Mouse (Mus musculus): ENCODE data around the gene Slc39a11. TPM values are rescaled to one million over a fixed set of nuclear protein-coding genes. Genes with fewer than 3 reads are reported as not detected.

Slc39a11 gene
- total RNA-seq, 4 experiments from 2014 or later: 2.1 to 2.6 (median 2.2) TPM

DNA sequence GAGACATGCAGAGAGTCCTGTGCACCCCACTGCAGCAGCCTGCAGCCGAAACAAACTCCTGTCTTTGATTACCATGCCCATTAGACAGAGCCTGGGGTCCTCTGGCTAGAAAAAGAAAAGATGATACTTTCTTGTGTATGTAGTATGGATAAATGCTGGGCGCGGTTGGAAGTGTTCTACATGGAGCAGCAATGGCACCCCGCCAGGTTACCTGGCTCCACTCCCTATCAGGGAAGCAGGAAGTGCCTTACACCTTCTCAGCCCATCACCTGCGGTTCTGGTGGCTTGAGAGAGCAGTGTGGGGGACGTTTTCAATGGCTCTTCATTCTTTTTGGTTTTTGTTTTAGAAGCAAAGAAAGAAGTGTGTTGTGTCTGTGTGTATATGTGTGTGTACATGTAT lies 391.9 kb downstream of the Slc39a11 start:
- no peak for DNase-seq (ENCODE audit: low spot score in 2 of 2)

DNA sequence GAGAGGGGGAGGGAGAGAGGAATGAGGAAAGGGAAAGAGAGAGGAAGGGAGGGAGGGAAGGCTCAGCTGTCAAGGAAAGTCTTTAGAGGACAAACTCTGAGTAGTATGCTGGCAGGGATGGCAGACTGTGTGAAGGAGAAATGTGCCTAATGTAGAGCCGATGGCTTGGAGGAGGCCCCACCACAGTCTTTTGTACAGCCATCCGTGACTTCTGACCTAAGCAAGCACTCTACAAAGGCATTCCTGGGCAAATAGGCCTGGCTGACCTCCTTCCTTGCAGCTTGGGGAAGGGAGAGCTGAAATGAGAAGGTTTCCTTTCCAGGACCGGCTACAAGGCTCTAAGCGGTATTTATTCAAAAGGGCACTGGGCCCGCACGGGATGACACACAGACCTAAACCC lies 395.2 kb downstream of the Slc39a11 start:
- no peak for DNase-seq (ENCODE audit: low spot score in 2 of 2)

DNA sequence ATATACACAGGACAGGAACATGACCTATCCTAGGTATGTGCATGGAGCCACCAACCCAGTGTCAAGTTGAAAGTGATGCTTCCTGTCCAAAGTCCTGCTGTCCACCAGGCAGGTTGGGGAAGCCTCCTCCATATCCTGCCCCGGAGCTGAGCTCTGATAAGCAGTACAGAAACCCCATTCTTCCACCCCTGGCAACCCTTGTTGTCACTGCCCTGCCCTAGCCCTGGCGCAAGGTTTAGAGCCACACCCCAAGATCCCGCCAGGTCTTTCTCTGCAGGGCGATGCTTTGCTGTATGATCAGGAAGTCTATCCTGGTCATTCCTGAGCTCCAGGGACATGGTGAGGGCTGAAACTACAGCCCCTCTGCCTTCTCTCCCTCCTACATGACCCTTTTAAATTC lies 396.7 kb downstream of the Slc39a11 start:
- no peak for DNase-seq (ENCODE audit: low spot score in 2 of 2)

DNA sequence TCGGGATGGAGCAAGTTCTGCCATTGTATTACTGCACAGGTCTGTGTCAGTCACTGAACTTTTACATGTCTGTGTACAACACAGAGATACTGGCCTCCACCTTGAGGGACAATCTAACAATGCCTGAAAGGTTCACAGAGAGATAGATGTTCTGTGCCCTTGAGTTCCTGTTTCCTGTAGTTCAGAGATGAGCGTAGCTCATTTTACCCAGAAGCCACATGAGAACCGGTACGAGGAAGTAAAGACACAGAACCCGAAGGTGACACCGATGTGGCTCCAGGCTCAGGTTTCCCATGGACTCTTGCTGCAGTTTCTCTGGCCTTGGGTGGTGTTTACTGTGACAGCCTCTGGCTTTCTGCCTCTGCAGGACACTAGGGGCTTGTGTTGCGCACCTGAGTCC lies 398.7 kb downstream of the Slc39a11 start:
- DNase-seq (ENCODE audit: low spot score in 2 of 2): no peak

DNA sequence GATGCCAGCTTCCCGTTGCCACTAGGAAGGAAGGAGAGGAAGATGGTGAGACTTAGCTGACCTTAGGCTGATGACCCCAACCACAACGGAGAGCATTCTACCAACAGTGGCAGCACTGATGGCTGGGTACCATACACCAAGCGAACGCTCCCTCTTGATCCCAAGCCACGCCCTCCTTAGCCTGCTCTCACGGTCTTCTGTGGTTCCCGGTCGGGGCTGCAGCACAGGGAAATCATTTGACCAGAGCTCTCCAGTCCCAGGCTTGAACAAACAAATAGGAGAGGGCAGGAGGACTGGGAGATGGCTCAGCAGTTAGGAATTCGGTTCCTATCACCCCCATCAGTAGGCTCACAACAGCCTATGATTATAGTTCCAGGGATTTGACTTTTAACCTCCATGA lies 403.4 kb downstream of the Slc39a11 start:
- no peak for DNase-seq (ENCODE audit: low spot score in 2 of 2)

DNA sequence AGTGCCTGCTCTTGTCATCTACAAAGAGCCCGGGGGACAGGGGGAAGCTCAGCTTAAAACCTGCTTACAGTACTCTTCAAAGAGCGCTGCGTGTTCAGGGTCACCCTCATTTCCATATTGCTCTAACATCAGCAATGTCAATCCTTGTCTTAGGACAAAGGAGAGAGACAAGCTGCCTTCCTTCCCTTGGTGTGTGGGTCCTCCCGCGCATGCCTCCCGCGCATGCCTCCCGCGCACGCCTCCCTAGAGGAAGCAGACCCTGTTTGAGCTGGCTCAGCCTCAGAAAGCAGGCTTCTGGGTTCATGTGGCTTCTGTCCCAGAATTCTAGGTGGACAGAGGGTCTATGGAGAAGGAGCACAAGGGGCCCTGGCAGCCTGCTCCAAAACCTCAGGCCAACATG lies 404.2 kb downstream of the Slc39a11 start:
- DNase-seq (ENCODE audit: low spot score in 2 of 2): no peak

DNA sequence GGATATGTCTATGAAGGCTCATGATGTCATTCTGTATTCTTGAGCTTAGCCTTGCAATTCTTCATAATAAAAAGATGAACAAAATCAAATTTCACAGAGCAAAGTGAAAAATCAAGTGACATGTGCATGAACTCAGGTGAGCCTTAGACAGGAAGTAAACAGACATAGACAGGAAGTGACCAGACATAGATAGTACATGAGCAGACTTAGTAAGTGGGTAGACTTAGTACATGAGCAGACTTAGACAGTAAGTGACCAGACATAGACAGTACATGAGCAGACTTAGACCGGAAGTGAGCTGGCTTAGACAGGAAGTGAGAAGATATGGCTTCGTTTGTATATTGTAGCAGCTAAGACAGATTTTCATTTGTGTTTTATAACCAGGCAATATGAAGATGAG lies 415.4 kb downstream of the Slc39a11 start:
- no peak for DNase-seq (ENCODE audit: low spot score in 2 of 2)

DNA sequence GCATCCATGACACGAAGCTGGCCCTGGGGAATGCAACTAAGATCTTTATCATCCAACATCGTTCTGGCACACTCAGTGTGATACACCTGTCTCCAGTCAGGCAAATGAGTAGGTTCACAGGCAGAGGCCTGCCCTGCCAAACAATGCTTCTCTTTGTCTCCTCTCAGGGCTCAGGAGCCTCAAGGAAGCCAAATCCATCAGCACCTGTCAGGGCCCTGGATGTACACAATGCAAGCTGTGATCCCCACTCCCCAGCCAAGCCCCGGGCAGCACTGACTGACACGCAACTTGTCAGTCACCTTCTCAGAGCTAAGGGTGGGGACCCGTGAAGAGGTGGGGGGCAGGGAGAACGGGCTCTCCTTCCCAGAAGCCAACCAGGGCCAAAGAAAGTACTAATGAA lies 417.8 kb downstream of the Slc39a11 start:
- DNase-seq (ENCODE audit: low spot score in 2 of 2): no peak

DNA sequence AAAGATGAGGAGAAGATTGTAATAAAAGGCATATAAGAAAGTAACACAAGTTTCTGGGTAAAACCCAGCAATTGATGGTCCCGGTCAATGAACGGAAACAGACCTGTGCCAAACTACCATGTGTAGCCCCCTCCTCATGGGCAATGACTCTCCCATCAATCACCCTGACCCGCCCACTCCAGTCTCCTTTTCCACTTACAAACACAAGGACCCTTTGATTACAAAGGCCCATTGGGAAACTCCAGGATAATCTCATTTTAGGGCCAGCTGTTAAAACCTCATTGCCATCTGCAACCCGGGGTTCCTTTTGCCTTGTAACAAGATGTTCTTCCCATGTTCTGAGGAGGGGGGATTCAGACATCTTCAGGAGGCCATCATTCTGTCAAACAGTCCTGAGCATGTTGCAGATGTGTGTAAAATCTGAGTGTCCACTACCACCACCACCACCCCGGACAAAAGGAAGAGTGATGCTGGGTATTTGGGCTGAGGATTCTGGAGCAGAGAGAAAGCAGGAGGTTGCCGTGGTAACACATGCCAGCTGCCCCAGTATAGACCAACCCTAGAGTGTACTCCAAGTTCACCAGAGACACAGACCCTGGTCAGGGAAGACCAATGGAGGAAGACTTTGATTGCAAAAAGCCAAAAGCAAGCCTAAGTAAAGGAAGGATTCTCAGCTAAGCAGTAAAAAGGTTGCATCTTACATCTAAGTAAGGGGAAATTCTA lies 419.3 kb downstream of the Slc39a11 start:
- DNase-seq (ENCODE audit: low spot score in 2 of 2): no peak

DNA sequence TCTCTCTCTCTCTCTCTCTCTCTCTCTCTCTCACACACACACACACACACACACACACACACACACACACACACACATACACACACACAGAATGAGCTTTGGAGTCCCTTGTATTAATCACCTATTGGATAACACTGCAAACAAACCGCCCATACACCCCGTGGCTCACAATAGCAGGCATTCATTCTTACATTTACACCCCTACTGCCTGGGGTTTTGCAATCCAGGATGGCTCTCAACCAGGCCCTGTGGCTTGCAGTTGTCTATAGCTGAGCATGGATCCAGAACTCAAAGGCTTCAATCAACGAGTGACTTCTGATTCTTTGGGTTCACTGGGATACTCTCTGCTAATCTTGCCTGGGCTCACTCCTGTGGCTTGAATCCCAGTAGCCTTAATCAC lies 424.1 kb downstream of the Slc39a11 start:
- no peak for DNase-seq (ENCODE audit: low spot score in 2 of 2)

DNA sequence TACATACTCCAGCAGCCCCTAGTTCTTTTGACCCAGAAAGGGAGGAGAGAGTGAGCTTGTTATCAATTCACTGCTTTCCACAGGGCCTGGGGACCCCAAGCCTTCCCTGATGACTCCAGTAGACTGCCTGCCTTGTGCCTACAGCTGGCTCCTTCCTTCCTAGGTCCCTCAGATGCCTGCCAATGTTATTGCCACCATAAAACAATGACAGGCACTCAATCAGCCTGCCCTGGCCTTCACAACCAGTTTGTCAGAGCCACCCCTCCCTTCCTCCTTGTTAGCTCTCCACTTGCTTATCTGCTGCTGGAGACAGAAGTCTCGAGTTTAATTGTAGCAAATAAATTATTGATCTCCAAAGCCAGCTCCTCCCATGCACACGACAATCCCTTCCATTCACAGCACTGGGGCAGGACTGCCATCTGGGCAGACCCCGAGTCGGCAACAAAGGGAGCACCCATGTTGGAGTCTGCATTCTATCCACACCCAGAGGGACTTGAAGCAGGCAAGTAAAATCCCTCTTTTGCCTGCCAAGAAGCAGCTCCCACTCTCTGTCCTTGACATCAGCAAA lies 426.0 kb downstream of the Slc39a11 start:
- DNase-seq (ENCODE audit: low spot score in 2 of 2): no peak

DNA sequence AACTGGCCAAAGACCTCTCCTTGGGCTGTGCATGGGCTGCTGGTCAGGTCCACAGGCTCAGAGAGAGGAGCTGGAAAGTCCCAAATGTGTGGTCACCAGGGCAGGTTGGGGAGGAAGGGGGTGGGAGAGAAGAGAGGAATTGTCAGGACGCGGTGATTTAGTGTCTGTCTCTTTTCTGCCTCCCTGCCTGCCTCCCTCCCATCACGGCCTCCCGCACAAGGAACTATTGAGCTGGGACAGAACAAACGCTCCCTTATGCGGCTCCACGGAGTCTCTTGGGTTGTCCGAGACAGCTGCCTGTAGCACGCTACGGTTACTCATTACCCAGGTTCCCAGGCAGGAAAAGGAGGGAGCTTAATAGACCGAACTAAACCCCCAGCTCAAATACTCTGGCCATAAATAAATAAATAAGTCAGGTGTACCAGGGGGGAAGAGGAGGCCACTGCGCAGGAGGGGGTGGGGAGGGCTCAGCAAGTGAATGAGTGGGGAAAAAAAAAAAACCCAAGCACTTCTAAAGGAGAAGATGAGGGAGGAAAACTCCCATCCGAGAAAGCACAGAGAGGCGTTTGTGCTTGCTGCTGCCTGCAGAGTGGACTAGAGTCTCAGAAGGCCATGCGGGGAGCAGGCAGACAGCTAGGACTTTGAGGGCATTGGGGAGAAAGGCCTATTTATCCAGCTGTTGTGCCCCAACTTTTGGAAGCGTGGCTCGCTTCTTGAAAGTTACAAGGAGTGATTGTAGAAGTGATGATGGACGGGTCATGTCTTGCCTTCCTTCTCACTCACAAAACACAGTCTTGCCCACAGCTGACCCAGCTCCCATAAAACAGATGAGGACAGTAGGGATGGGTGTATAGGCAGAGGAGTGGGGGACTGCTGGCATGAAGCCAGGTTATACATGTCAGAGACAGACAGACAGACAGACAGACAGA lies 428.3 kb downstream of the Slc39a11 start:
- DNase-seq (ENCODE audit: low spot score in 2 of 2): no peak

DNA sequence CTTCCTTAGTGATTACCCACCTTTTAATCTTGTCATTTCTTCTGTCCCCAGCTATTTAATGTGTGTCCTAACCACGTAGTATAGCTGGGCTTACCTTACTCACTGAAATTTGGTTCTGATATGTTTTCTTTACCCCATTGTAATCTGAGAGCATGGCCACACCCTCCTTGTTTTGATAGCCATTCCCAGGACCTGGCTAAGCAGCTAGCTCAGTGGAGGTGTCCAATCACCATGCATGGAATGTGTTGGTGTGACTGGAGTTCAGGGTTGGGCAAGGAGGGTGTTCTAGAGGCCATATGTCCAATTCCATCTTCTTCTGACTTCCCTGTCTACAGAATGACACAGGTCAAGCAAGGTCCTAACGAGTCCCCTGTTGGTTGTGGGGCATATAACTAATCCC lies 429.2 kb downstream of the Slc39a11 start:
- no peak for DNase-seq (ENCODE audit: low spot score in 2 of 2)

DNA sequence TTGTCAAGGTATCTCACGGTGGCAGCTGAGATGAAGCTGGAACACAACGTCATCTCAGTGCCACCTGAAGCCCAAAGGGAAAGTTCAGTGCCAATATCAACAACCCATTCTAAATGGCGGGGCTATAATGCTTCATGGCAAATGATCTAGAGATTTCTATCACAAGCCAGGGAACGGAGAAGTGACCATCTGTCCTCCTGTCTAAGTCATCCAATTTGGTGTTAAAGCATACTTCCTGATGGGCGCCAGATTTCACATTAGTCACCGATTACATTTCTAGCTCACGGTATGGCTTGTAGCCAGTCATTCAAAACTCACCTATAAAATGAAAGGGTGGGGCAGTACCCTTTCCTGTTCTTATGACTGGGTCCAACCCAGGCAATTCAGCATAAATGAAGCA lies 435.1 kb downstream of the Slc39a11 start:
- DNase-seq (ENCODE audit: low spot score in 2 of 2): no peak

DNA sequence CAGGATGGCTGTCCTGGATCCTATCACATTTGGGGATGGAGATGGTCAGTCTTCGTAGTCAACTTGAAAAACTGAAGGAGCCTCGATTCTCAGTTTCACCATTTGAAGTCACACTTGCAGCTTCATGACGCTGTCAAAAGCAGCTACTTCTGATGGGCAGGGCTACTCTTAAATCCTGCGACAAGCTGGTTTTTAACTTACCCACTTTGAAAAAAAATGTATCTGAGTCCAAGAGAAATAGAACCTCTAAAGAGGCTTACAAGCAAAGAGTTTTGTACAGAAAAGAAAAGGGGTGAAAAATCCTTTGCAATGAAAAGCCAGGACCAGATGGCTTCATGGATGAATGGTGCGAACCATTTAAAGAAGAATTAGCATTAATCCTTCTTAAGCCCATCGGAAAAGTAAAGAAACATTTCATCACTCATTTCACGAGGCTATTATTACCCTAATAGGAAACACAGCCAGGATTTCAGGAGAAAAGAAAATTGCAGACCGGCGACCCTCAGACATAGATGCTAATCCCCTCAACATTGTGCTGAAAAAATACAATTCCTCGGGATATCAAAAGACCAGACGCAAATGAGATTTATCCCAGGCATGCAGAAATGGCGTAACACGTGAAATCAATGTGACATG lies 437.4 kb downstream of the Slc39a11 start:
- no peak for DNase-seq (ENCODE audit: low spot score in 2 of 2)

DNA sequence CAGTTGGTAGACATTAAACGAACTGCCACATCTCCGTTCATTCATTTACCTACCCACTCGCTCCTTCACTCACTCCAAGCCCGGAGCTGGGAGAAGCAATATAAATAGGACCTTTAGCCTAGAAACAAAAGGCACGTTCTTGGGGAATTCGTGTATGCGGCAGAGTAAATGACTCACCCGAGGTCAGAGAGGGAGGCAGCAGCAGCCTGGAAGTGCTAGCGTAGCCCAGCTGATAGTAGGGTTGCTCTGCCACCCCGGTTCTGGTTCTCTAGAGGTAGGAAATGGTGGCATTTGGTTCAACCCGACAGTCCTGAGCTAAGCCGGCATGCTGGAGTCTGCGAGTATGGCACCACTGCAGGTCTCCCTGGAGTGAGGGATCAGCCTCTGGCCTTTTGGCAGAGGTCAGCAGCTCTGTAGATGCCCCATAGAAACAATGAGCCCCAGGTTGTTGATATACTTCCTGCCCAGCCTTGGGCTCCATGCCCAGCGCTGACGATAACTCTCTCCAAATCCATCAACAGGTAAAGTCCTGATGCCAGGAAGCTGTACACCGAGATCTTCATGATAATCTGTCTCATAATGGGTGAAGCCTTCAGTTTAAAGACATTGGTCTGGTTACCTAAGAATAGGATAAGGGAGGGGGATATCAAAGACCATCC lies 440.5 kb downstream of the Slc39a11 start:
- no peak for DNase-seq (ENCODE audit: low spot score in 2 of 2)

DNA sequence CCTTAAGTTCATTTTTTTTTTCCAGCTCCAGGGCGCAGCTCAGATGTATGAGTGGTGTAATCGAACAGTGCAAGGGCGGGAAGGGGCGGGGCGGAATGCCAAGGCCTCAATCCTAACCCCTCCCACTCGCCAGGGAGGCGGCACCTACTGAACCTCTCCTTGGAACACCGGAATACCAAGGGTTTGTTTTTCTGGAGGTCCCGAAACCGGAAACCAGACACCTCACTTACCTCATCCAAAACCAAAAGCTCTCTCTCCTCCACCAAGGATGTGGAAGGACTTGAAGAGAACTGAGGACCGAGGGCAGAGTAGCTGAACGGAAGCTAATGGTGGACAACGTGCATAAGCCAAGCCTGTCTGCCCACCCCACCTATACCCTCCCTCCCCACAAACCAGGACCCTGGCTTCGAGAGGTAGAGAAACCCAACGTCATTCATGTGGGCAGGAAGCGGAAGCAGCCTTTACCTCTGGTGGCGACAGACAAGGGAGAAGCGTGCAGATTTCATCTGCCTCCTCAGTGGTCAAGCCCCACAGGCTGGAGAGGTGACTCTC lies 441.3 kb downstream of the Slc39a11 start:
- DNase-seq (ENCODE audit: low spot score in 2 of 2): no peak

DNA sequence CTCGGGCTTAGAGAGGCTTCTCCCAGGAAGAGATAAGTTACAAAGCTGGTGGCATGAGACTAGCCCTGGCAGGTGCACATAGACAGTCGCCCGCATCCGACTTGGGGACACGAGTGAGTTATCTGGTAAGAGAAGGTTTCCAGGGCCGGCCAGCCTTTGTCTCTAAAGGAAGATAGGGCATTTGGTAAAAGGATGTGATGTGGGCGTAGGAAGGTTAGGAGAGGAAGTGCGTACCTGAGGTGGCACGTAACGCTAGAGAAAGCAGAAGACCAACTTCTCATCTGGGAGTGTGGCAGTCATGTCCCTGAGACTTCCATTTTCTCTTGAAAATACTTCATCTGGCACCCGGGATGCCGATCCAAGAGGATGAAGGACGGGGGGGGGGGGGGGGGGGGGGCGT lies 441.9 kb downstream of the Slc39a11 start:
- no peak for DNase-seq (ENCODE audit: low spot score in 2 of 2)

DNA sequence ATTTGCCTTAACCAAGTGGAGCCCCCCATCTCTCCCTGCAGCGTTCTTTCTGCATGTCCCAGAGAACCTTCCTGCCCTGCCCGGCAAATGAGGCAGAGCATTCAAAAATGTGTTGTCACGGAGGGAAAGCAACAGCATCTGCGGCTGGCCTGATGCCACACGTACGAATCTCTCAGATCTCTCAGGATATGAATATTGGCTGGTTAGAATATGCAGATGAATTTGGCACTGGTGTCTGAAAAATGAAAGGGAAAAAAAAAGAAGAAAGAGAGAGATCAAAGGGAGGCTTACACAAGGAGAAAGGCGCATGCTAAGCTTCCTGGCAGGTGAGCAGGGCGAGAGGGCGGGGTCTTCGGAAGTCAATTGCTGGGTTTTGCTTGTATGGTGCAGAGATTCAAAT lies 443.8 kb downstream of the Slc39a11 start:
- DNase-seq (ENCODE audit: low spot score in 2 of 2): no peak

DNA sequence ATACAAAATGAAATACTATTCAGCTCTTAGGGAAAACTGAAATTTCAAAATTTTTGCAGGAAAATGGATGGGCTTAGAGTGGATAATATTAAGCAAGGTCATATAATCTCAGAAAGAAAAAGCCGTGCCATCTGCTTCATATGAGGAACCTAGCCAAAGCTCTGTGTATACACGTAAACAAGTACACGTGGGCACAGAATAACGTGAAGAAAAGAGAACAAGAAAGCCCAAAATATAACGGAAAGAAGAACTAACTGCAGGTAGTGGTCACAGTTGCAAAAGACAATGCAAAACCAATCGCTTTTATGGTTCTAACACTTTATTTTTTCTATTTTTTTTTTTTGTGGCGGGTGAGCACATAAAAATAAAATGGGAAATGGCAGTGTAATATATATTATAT lies 446.9 kb downstream of the Slc39a11 start:
- no peak for DNase-seq (ENCODE audit: low spot score in 2 of 2)

DNA sequence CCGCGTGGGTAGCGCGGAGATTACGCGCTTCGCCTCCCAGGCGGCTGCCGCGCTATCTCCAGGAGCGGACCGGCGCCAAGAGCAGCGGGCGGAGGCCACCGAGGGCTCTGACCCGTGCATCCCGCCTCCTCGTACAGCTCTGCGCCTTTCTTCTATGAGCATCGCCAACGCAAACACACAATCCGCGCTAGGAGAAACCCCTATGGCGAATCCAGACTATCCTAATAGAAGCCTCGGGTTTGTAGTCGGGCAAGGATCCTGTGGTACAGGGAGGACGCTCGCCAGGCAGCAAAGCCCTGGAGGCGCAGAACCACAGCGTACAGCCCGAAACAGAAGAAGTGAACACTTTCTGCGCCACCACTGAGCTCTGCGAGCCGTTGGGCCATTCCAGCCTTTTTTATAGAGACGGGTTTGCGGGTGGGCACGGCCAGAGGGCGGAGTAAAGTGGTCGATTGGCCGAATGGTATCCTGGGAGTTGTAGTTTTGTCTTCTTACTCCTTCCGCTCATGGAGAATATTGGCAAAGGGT lies 448.3 kb downstream of the Slc39a11 start:
- peak; percentile 41 to 60 for DNase-seq (ENCODE audit: low spot score in 2 of 2)
